Mouse (Mus musculus) layer of hippocampus, adult 6 months (tissue): ENCODE results near the gene Gdap1l1. TPM values are rescaled to one million over a fixed set of nuclear protein-coding genes. Genes with fewer than 3 reads are reported as not detected.

Experiments used
- long read RNA-seq, 2 experiments: library from polyadenylated mRNA; unstranded; transcript quantifications; one replicate each; pipeline ENCODE4 v2.0.0; 2019 to 2020
- polyA plus RNA-seq: library from polyadenylated mRNA; unstranded; fragments of <200 nt; fragmentation: Nextera tagmentation; gene quantifications from 2 replicates; pipeline ENCODE4 v1.2.3, GENCODE M21; 2021

Gdap1l1 gene
- 81.7 and 106 TPM in 2 replicates for polyA plus RNA-seq
- long read RNA-seq, experiment 1, transcript Gdap1l1-201 (6 exons, 2,220 nt), result major isoform, 60 of 128 reads
- long read RNA-seq, experiment 1, transcript Gdap1l1-202 (7 exons, 2,475 nt), result minor isoform, 38 of 128 reads
- long read RNA-seq, experiment 1, partial matches to known transcripts, result 16 of 128 reads
- long read RNA-seq, experiment 1, other reads (novel, unspliced or antisense), result 14 of 128 reads
- long read RNA-seq, experiment 2, transcript Gdap1l1-202 (7 exons, 2,475 nt), result minor isoform, 139 of 362 reads
- long read RNA-seq, experiment 2, transcript Gdap1l1-203 (6 exons, 1,206 nt), result minor isoform, 5 of 362 reads
- long read RNA-seq, experiment 2, transcript Gdap1l1-201 (6 exons, 2,220 nt), result major isoform, 161 of 362 reads
- long read RNA-seq, experiment 2, partial matches to known transcripts, result 37 of 362 reads
- long read RNA-seq, experiment 2, other reads (novel, unspliced or antisense), result 20 of 362 reads

GRCm38 (mm10) chr2:163438246-163438618 is at the start of gene Gdap1l1:
Gdap1l1 (plus strand) TSS chr2:163438476.

GRCm38 (mm10) chr2:163397905-163398304 is 40.4 kb upstream of the Gdap1l1 start, which contains the start of gene Jph2:
Jph2 (minus strand) TSS chr2:163397993.

GRCm38 (mm10) chr2:163424597-163424996 is 13.7 kb upstream of the Gdap1l1 start, which contains the start of gene Oser1:
Oser1 (minus strand) TSS chr2:163424697.

GRCm38 (mm10) chr2:163472466-163472851 is 34.2 kb downstream of the Gdap1l1 start, which contains the start of gene Fitm2:
Fitm2 (minus strand) TSS chr2:163472629.

GRCm38 (mm10) chr2:163492018-163492417 is 53.7 kb downstream of the Gdap1l1 start, which contains the start of gene R3hdml:
R3hdml (plus strand) TSS chr2:163492318.

Other genes with a start within 250 kb of the Gdap1l1 start
- gene Tox2, start 235.4 kb upstream of the Gdap1l1 start, polyA plus RNA-seq, result 38.2 and 53.6 TPM in 2 replicates
- gene Jph2, start 40.5 kb upstream of the Gdap1l1 start, polyA plus RNA-seq, result 0.08 and 0.10 TPM in 2 replicates
- gene Oser1, start 13.8 kb upstream of the Gdap1l1 start, polyA plus RNA-seq, result 33.2 and 35.0 TPM in 2 replicates
- 6.4 and 7.4 TPM in 2 replicates for gene Fitm2, start 34.2 kb downstream of the Gdap1l1 start, polyA plus RNA-seq
- 0.13 TPM in 1 of 2 replicates, not detected in the other for gene R3hdml, start 53.8 kb downstream of the Gdap1l1 start, polyA plus RNA-seq
- not detected in 2 replicates for gene Hnf4a, start 68.3 kb downstream of the Gdap1l1 start, polyA plus RNA-seq
- gene Ttpal, start 163.8 kb downstream of the Gdap1l1 start, polyA plus RNA-seq, result 28.7 and 32.1 TPM in 2 replicates
- gene Serinc3, start 206.7 kb downstream of the Gdap1l1 start, polyA plus RNA-seq, result 21.2 and 28.1 TPM in 2 replicates
- 244 and 276 TPM in 2 replicates for gene Pkig, start 219.9 kb downstream of the Gdap1l1 start, polyA plus RNA-seq